Mouse (Mus musculus): Measurements from ENCODE around the gene Stat2. TPM values are rescaled to one million over a fixed set of nuclear protein-coding genes. Genes with fewer than 3 reads are reported as not detected.
"Not testable (repeated sequence)": the region's sequence is repeated elsewhere in the genome, so short reads cannot be mapped to it uniquely, and the experiment has no call there.

The Stat2 gene
- polyA plus RNA-seq, 1 experiment from 2014 or later, result 11.5 TPM

DNA sequence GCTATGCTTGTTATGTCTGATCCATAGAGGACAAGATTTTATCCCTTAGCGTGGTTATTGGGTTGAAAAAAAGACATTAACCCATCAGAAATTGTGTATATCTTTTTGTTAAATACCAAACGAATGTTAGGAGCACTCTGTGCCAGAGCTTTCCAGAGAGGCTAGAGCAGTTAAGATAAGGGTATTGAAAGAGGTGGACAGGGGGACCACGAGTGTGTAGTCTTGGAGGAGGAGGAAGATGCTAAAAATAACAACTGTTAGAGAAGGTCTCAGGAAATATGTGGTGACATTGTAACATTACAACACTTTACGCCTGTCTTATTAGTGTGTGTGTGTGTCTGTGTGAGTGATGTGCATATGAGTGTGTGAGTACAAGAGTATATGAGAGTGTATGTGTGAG lies 40.5 kb downstream of the Stat2 start:
- Histone ChIP-seq H3K4me1 (no peaks in the 10 kb centered on the region), H3K4me3 (no peak overlapping the region), H3K9me3 (replicated peaks) (no peaks in the 10 kb centered on the region), H3K27ac (no peak overlapping the region), H3K27me3 (ENCODE audit: low read depth, poor library complexity, severe bottlenecking) (no peaks in the 10 kb centered on the region), H3K36me3 (peaks cover 83% of the 10 kb centered on the region)
- WGBS, result 94% methylated on average over 4 of the region's 4 CpGs
- no peak for DNase-seq (ENCODE audit: low spot score)

DNA sequence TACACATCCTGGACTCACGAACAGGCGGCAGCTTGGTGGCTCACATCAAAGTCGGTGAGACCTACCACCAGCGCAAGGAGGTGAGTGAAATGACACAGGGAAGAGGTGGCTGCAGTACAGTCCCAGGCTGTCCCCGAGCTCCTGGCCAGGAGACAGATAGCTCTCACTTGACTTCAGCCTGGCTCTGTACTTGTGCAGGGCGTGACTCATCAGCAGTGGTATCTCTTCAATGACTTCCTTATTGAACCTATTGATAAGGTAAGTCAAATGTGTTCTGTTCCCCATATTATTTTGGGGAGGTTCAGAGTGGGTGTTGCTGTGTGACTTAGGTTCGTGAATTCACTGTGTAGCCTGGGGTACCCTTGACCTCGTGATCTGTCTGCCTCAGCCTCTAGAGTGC lies 45.2 kb downstream of the Stat2 start:
- Histone ChIP-seq H3K4me1 (no peaks in the 10 kb centered on the region), H3K27ac (no peak overlapping the region), H3K4me3 (no peak overlapping the region), H3K36me3 (peaks cover 94% of the 10 kb centered on the region), H3K27me3 (ENCODE audit: low read depth, poor library complexity, severe bottlenecking) (no peaks in the 10 kb centered on the region), H3K9me3 (replicated peaks) (no peaks in the 10 kb centered on the region)
- DNase-seq (ENCODE audit: low spot score), result no peak
- WGBS, result 93% methylated on average over 8 of the region's 8 CpGs

DNA sequence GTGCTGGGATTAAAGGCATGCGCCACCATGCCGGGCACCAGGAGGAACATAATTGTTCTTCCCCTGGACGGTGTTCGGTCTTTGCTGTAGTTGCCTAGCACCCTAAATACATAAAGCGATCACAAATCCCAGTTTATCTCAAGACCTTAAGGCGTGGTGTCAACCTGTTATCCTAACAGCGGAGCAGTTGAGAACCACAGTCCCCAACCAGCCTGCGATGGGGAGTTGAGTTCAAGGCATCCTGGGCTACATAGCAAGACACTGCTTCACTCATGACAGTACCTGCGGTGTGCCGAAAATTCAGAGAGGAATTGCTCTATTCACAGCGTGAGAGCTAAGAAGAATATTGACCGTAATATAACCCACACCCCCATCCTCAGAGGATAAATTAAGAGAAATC lies 51.3 kb downstream of the Stat2 start:
- Histone ChIP-seq H3K4me1 (peaks cover 18% of the 10 kb centered on the region), H3K27me3 (ENCODE audit: low read depth, poor library complexity, severe bottlenecking) (no peaks in the 10 kb centered on the region), H3K4me3 (peak overlapping the region; percentile 80), H3K36me3 (peaks cover 74% of the 10 kb centered on the region), H3K27ac (peak overlapping the region; percentile 98), H3K9me3 (replicated peaks) (no peaks in the 10 kb centered on the region)
- DNase-seq (ENCODE audit: low spot score), result peak; percentile 58
- WGBS, result 66% methylated on average over 12 of the region's 12 CpGs

DNA sequence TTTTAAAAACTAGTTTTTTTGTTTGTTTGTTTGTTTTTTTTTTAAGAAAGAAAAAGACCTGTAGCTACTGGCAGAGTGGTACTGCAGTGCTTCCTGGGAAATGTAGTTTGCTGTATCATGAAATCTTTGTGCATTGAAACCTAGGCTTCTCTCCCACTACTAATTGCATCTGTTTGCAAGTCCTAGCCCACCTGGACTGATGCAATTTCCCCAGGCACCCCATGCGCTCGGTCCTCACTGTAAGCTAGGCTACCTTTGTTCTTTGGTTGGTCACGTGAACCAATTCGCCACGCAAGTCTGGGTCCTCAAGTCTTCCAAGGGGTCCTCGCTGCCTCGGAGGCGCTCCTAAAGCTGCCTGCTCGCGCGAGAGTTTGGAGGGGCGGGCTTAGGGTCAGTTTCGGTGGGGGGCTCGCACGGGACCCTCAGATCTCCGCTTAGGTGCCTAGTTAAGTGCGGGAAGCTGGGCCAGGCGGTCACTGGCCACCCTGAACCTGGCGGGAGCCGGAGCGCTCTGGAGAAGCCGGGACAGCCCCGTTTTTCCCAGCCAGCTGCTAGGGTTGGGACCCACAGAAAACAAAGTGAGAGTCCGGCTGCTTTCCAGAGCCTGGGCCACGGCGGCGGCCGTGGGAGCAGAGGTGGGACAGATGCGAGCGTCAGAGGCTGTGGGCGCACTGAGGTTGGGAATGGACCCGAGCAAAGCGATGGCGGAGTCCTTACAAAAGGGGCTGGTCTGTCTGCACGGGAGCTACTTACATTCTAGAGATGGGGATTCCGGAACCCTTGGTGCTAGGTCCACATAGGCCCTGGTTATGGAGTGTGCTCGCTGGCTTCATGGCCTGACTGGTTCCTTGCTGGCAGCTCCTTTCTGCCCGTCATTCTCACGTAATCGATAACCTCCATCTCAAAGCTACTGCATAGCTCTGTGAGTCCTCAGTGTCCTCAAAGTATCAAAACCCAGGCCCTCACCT lies 52.1 kb downstream of the Stat2 start, which contains the start of gene Cnpy2:
TSS of gene Cnpy2 (plus strand) at position 319 of the 968 bp plus-strand sequence.
- H3K9me3 ChIP-seq (replicated peaks), result no peaks in the 10 kb centered on the region
- under 1% methylated on average over 40 of the region's 40 CpGs for WGBS

DNA sequence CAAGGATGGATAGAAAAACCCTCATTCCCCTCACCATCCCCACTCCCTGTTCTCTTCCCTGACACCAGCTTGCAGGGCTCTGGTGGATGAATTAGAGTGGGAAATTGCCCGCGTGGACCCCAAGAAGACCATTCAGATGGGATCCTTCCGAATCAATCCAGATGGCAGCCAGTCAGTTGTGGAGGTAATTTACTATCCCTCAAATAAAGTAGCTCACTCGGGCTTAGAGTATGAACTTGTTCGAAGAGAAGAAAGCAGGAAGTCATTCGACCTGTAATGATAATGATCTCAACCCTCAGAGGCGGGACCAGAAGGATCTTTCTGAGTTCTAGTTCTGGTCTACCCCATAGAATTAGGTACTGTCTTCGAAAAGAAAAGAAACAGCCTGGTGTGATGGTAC lies 53.2 kb downstream of the Stat2 start:
- no peak for DNase-seq (ENCODE audit: low spot score)
- Histone ChIP-seq H3K27me3 (ENCODE audit: low read depth, poor library complexity, severe bottlenecking) (no peaks in the 10 kb centered on the region), H3K9me3 (replicated peaks) (no peaks in the 10 kb centered on the region), H3K27ac (peak overlapping the region; percentile 98), H3K36me3 (peaks cover 74% of the 10 kb centered on the region), H3K4me1 (peaks cover 18% of the 10 kb centered on the region), H3K4me3 (peak overlapping the region; percentile 80)
- 78% methylated on average over 8 of the region's 8 CpGs for WGBS

More for the DNA sequence above, 52.1 kb downstream of the Stat2 start, which contains the start of gene Cnpy2:
- H3K4me3 ChIP-seq, result peak within 1 kb of the TSS; percentile 80
- peak; percentile 97 for DNase-seq (ENCODE audit: low spot score)
- H3K27me3 ChIP-seq (ENCODE audit: low read depth, poor library complexity, severe bottlenecking), result no peaks in the 10 kb centered on the region
- H3K27ac ChIP-seq, result peak within 1 kb of the TSS; percentile 98
- H3K36me3 ChIP-seq, result peaks cover 74% of the 10 kb centered on the region
- peaks cover 18% of the 10 kb centered on the region for H3K4me1 ChIP-seq

DNA sequence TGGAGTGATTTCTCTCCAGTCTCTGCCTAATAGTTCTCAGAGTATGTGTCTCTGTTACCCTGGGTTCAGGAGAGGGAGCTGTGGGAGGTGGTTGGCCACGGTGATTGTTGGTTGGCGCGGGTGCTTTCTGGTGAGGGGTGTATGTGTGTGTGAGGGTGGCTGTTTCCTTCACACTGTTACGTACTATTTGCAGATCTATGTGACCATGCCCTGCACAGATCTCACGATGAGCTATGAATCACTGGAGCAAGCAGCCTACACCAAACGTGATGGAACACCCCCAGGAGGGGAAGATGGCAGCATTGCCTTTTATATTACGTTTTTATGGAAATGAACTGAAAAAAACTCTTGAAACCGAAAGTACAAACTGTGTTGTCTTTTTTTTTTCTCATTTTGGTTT lies 56.5 kb downstream of the Stat2 start:
- WGBS, result 95% methylated on average over 8 of the region's 8 CpGs
- Histone ChIP-seq H3K27me3 (ENCODE audit: low read depth, poor library complexity, severe bottlenecking) (no peaks in the 10 kb centered on the region), H3K9me3 (replicated peaks) (no peaks in the 10 kb centered on the region), H3K4me1 (peaks cover 13% of the 10 kb centered on the region), H3K27ac (no peak overlapping the region), H3K4me3 (no peak overlapping the region), H3K36me3 (peaks cover 62% of the 10 kb centered on the region)
- no peak for DNase-seq (ENCODE audit: low spot score)

DNA sequence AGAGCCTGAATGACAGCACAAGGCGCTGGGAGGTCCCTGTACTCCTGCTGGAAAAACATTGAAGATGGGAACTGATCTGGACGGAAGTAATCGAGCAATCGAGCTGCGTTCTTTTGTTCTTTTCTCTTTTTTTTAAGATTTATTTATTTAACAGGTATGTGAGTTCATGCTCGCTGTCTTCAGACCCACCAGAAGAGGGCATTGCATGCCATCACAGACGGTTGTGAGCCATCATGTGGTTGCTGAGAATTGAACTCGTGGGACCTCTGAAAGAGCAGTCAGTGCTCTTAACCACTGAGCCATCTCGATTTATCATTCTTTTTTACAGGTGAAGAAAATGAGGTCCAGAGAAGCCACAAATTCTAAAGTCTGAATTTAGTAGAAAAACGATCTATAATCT lies 57.3 kb downstream of the Stat2 start:
- Histone ChIP-seq H3K27ac (no peak overlapping the region), H3K27me3 (ENCODE audit: low read depth, poor library complexity, severe bottlenecking) (no peaks in the 10 kb centered on the region), H3K36me3 (peaks cover 62% of the 10 kb centered on the region), H3K4me1 (peaks cover 13% of the 10 kb centered on the region), H3K4me3 (no peak overlapping the region), H3K9me3 (replicated peaks) (no peaks in the 10 kb centered on the region)
- DNase-seq (ENCODE audit: low spot score), result no peak
- WGBS, result 90% methylated on average over 10 of the region's 10 CpGs

DNA sequence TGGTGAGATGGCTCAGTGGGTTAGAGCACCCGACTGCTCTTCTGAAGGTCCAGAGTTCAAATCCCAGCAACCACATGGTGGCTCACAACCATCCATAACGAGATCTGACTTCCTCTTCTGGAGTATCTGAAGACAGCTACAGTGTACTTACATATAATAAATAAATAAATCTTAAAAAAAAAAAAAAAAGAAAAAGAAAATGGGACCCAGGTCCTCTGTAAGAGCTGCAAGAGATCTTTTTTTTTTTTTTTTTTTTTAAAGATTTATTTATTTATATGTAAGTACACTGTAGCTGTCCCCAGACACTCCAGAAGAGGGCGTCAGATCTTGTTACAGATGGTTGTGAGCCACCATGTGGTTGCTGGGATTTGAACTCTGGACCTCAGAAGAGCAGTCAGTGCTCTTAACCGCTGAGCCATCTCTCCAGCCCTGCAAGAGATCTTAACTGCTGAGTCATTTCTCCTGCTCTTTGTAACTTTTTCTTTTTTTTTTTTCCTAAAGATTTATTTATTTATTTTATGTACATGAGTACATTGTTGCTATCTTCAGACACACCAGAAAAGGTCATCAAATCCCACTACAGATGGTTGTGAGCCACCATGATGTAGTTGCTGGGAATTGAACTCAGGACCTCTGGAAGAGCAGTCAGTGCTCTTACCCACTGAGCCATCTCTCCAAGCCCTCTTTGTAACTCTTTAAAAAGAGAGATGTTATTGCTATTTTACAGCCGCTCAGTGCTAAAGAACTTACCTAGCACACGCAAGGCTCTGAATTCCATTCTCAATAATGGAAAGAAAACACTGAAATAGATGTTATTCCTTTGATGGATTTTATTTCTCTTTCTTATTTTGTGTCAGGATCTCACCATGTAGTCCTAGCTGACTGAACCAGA lies 62.2 kb downstream of the Stat2 start:
- not testable (repeated sequence) for H3K4me1 ChIP-seq; H3K9me3 ChIP-seq (replicated peaks); DNase-seq (ENCODE audit: low spot score); H3K27me3 ChIP-seq (ENCODE audit: low read depth, poor library complexity, severe bottlenecking); H3K27ac ChIP-seq; H3K4me3 ChIP-seq
- WGBS, result 82% methylated on average over 6 of the region's 6 CpGs
- H3K36me3 ChIP-seq, result peaks cover 22% of the 10 kb centered on the region

DNA sequence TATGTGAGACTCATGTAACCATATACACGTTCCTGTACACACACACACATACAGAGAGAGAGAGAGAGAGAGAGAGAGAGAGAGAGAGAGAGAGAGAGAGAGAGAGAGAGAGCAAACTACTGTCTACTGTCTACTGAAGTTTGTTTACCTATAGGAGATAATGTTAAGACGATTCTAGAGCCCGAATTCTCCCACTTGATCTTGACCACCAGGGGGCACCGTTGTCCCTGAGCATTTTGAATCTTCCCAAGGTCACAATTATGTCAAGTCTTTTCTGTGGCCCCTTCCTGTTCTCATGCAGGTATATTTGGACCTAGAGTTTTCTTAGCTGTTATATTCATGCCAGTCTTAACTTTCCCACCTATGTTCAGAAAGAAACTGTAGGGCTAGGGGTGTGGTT lies 65.2 kb downstream of the Stat2 start:
- Histone ChIP-seq H3K4me1 (peaks cover 22% of the 10 kb centered on the region), H3K27me3 (ENCODE audit: low read depth, poor library complexity, severe bottlenecking) (no peaks in the 10 kb centered on the region), H3K4me3 (no peak overlapping the region), H3K36me3 (peaks cover 13% of the 10 kb centered on the region), H3K27ac (no peak overlapping the region), H3K9me3 (replicated peaks) (no peaks in the 10 kb centered on the region)
- WGBS, result 5% methylated on average over 4 of the region's 4 CpGs
- DNase-seq (ENCODE audit: low spot score), result peak; percentile 81

DNA sequence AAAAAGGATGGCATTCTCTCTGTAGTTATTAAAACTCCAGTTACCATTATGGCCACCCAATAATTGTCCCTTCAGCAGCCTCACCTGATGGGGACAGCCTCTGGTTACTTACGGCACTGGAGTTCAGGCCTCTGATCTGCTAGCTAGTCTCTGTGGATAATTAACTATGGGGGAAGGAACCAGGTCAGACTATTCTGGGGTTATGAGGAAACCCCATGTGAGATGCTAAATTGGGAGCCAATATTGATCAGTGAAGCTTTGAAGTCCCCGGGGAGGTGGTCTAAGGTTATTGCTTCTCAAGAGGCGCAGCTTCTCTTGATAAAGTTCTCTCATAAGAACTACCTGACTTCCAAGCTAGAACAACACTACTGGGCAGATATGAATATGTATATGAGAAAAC lies 65.8 kb downstream of the Stat2 start:
- Histone ChIP-seq H3K27me3 (ENCODE audit: low read depth, poor library complexity, severe bottlenecking) (no peaks in the 10 kb centered on the region), H3K9me3 (replicated peaks) (no peaks in the 10 kb centered on the region), H3K4me1 (peaks cover 22% of the 10 kb centered on the region), H3K27ac (no peak overlapping the region), H3K36me3 (peaks cover 16% of the 10 kb centered on the region), H3K4me3 (no peak overlapping the region)
- no peak for DNase-seq (ENCODE audit: low spot score)
- 91% methylated on average over 3 of the region's 3 CpGs for WGBS

DNA sequence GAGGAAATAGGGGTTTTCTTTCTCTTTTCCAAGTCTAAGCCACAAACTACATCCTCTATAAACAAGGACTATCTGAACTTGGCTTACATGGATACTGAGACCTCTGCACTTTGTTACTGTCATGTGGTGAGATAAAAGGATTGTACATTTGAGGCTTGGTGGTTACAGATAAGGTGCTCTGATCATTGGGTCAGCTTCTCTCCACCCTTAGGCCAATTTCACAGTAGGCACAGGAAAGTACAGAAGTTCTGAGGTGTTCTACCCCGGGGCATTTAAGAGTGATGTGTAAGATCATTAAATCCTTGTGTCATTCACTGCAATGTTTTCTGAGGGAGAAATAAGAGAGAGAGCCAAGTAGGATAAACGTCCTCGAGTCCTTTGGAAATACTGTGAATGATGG lies 66.2 kb downstream of the Stat2 start:
- no peak for DNase-seq (ENCODE audit: low spot score)
- no peaks in the 10 kb centered on the region for H3K27me3 ChIP-seq (ENCODE audit: low read depth, poor library complexity, severe bottlenecking)
- H3K4me1 ChIP-seq, result peaks cover 22% of the 10 kb centered on the region
- 86% methylated on average over 3 of the region's 3 CpGs for WGBS
- H3K9me3 ChIP-seq (replicated peaks), result no peaks in the 10 kb centered on the region
- H3K36me3 ChIP-seq, result peaks cover 20% of the 10 kb centered on the region
- H3K4me3 ChIP-seq, result peak overlapping the region; percentile 96
- H3K27ac ChIP-seq, result peak overlapping the region; percentile 90; the same call in 1 of the 2 replicates

DNA sequence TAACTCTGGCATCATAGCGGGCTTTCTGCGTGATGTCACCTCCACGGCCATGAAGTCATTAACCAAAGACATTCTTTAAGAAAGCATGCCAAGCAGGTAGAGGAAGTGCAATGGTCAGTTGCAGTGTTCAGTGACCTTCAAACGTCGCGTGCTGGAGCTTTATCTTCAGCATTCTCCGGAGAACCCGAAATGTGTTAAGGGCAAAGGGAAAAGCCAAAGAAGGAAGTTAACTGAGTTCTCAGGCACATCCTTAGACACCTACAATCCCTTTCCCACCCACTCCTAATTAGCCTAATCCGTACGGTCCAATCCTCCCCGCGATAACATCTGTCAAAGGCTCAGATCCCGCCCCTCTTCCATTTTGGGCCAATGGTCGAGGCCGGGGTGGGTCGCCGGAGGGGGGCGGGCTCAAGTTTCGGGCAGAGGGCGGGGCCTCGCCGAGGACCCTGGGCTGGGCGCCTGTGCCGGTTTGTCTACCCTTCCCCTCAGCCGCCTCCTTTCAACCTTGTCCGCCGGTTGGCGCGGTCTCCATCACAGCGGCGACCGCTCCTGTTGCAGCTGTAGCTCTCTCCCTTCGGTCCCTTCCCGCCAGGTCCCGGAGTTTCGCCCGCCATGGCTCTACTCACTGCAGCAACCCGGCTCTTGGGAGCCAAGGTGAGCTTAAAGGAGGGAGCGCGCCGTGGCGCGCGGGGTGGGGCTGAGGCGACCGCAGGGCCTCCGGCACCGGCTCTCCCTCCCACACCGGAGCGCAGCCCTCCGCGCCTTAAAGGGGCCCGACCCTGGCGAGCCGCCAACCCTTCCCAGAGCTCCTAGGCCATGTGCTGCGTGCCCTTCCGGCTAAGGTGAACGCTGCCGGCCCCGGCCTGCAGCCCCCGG lies 67.2 kb downstream of the Stat2 start, which contains the start of gene Cs:
TSS of gene Cs (plus strand) at position 429 of the 876 bp plus-strand sequence.
- H3K36me3 ChIP-seq, result peaks cover 28% of the 10 kb centered on the region
- peak; percentile 97 for DNase-seq (ENCODE audit: low spot score)
- H3K4me1 ChIP-seq, result peaks cover 22% of the 10 kb centered on the region
- WGBS, result 2% methylated on average over 61 of the region's 61 CpGs
- H3K9me3 ChIP-seq (replicated peaks), result no peaks in the 10 kb centered on the region
- H3K4me3 ChIP-seq, result peak within 1 kb of the TSS; percentile 96
- no peaks in the 10 kb centered on the region for H3K27me3 ChIP-seq (ENCODE audit: low read depth, poor library complexity, severe bottlenecking)
- peak within 1 kb of the TSS; percentile 90 for H3K27ac ChIP-seq

Data from limb, embryonic 10.5 days (tissue).